Mouse (Mus musculus): Measurements from ENCODE around the gene 3110021N24Rik.
A peak's percentile ranks its signal among the peaks of the same experiment; 100 is the strongest.
"Not testable (repeated sequence)": the region's sequence is repeated elsewhere in the genome, so short reads cannot be mapped to it uniquely, and the experiment has no call there.

The 3110021N24Rik gene

GRCm38 (mm10) chr4:108719349-108719748, at the start of gene 3110021N24Rik:
3110021N24Rik (plus strand) TSS chr4:108719649.
- no peak for DNase-seq

GRCm38 (mm10) chr4:108686156-108686555, 33.3 kb upstream of the 3110021N24Rik start:
- no peak for DNase-seq

GRCm38 (mm10) chr4:108687098-108687497, 32.4 kb upstream of the 3110021N24Rik start:
- not testable (repeated sequence) for DNase-seq

- DNase-seq, result no peak
Measured at GRCm38 (mm10) chr4:108690479-108690878, 29.0 kb upstream of the 3110021N24Rik start.

DNA sequence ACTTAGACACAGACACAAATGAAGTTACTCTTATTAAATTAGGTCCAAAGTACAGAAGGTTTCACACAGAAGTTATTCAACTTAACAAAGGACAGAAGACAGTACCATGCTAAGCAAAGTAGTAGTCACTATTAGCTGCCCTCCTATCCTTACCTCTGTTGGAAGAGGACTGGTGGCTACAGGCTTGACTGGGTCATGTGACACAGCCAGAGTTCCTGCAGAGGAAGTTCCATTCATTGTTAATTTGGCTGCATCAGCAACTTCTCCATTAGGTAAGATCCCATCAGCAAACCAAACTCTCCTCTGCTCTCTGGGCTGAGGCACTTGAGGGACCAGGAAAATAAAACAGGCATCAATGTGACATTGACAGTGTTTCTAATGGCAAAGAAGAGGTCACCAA, 28.0 kb upstream of the 3110021N24Rik start:
- no peak for DNase-seq

- peak; percentile 17 for DNase-seq
Measured at GRCm38 (mm10) chr4:108696934-108697333, 22.5 kb upstream of the 3110021N24Rik start.

DNA sequence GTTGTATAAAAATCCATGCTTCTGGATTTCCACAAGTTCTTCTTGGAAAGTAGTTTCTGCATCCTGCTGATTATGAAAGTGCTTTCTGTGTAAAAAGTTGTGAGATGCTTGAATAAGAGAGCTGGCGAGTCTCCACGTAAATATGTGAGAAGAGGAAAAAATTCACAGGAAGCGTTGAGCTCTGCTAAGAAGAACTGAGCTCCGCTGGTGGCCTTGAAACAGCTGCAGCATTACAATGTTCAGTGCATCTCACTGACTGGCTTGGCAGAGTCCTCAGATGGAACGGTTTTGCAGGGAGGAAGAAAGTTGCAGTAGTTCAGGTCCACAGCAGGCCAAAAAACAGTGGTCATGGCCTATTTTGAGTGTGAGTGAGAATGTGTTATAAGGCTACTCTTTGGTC, 11.2 kb upstream of the 3110021N24Rik start:
- DNase-seq, result no peak

GRCm38 (mm10) chr4:108721245-108721784, 1.9 kb downstream of the 3110021N24Rik start:
- DNase-seq, result no peak

DNA sequence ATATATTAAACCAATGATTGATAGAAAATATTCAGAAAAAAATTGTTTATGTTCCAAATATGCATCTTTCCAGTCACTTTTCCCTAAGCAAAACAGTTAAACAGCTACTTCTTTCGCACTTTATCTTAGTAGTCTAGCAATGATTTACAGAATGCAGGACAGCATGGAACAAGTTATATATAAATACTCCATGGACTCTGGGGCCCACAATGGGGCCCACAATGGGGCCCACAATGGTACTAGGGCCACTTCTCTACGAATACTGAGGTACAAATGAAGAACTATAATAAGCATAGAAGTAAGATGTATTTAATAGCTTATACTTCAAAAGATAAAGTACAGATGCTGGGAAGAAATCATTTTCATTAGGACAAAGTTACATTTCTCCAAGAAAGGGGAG, 4.7 kb downstream of the 3110021N24Rik start:
- DNase-seq, result no peak

DNA sequence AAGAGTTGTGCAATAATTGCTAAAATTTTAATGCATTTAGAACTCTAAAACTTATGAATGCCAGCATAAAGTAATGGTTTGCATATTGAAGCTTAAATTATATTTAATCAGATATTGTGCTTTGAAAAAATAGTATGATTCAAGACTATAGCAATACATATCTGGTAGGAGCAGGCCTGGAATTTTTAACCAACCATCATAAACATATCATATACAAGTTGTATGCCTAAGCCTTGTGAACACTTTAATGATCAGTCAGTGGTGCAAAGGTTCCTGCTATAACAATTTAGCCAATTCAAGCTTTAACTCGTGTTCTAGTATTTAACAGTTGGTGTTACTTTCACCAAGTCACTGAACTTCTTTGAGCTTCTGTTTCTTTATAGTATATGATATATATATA, 11.0 kb downstream of the 3110021N24Rik start:
- DNase-seq, result no peak

- DNase-seq, result no peak
Measured at GRCm38 (mm10) chr4:108731582-108731981, 12.1 kb downstream of the 3110021N24Rik start.

GRCm38 (mm10) chr4:108746160-108746873, 26.9 kb downstream of the 3110021N24Rik start:
- DNase-seq, result no peak

DNA sequence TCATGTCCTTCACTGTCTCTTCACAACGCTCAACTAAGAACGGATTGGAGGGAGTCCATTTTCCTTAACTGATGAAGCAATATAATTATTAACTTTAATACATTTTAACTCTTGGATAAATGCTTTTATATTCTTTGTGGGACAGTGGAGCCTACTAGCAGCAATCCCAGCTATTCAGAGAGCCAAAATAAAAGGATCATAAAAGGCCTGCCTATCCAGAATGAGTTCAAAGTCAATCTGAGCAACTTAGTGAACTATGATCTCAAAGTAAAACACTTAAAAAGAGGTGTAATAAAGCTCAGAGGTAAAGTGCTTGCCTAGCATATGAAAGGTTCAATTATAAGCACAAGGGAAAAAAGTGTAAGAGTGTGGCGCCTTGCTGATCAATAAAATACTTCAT, 40.1 kb downstream of the 3110021N24Rik start:
- DNase-seq, result no peak

DNA sequence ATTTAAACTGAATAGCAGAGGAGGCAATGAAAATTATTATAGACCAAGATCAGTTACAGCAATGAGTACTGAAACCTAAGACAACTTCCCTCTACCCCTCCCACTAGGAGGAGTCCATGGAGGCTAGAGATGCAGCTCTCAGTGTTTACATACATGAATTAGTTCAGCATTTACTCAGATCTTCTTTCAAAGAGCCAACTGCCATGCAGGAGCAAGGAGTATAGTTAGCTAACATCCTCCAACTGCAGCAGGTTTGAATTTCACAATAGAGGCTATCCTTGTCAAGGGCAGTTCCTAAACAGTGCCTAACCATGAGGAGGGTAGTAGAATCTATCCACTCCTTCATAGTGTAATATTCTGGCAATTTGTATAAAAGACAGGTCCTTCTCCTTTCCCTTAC, 49.1 kb downstream of the 3110021N24Rik start:
- DNase-seq, result no peak

GRCm38 (mm10) chr4:108779763-108780056, 60.3 kb downstream of the 3110021N24Rik start:
- no peak for DNase-seq

DNA sequence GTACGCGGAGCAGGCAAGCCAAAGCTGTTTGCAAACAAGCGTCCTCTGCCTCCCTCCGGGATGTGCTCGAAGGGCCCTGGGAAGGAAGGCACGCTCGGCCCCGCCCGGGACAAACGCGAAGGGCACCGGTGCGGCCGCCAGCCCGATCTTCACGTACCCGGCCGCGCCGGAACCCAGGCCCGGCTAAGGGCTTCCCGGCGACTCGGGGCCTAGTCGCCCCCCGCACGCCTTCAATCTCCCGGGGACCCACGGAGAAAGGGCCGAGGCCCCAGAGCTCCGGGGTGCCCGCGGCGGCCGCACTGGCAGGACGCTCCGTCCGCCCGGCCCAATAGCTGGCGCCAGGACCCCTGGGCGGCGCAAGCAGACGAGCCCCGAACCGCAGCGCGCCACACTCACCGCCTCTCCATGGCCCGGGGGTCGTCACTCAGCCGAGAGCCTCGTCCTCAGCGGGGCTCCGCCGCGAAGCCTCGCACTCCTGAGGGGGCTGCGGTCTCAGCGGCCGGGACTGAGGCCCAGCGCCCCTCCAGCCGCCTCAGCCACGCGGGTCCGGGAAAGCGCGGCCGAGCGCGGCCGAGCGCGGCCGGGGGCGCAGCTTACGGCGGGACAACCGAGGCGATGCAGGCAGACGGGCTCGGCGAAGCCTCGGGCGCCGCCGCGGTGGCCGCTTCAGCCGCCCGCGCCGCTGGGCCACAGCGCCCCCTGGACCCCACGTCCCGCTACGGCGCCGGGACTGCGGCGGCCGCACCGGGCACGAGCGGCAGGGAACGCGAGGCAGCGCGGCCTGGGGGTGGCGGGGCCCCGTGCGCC, 60.8 kb downstream of the 3110021N24Rik start, which contains the start of gene Zfyve9:
Gene Zfyve9, minus strand, starts transcription at position 742 of the 807 bp plus-strand sequence.
- DNase-seq, result peak; percentile 83

DNA sequence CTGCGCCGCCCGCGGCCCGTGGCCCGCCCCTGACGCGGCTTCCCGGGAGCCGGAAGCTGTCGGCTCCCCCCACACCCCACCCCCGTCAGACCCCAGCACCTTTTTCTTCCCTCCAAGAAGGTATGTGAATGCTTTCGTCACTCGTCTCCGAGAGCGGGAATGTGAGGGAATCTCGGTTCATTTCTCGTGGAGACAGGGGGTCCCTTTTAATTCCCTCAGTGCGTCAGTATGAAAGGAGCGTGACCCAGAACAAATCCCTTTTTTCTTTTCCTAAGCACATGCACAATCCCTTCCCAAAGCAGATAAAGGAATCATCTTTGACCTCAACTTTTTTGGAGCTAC, 61.4 kb downstream of the 3110021N24Rik start:
- no peak for DNase-seq

DNA sequence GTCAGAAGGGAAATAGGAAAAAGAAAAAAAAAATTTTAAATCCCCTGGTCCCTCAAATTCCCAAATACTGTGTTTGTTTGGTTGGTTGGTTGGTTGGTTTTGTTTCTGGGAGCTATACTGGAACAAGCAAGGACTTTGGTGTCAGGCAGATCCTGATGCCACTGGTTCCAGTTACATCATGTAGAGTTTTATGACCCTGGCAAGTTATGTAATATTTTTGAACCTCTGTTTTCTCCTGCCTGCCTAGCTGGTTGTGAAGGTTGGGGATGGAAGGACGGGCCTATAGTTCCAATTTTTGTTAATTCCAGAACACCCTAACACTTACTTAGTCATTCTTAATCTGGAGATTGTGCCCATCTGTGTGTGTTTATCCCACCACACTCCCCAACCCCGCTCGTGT, 62.1 kb downstream of the 3110021N24Rik start:
- peak; percentile 43 for DNase-seq

DNA sequence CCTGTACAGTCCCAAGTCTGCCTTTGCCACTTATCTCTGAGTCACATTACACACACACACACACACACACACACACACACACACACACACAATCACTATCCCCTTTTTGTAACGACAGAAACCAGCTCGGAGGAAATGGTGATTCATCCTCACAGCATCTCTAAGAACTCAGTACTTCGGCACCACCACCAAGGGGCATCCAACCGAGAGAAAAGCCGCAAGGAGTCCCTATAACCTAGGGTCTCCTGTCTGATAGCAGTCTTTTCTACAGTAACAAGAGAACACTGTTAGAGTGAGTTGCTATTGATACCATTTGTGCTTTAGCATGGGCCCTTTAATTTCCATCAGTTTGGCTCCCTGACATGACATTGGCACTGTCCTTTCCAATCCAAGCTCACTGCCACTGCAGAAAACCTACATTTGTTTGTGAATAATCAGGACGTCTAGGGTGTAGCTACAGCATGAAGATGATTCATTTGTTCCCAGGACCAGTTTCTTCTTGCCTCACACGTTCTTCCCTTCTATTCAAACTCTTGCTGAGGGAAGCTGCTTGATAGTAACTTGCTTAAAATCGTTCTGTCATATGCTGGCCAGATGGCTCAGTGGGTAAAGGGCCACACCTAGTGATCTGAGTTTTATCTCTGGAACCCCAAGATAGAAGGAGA, 63.1 kb downstream of the 3110021N24Rik start:
- DNase-seq, result peak; percentile 36

DNA sequence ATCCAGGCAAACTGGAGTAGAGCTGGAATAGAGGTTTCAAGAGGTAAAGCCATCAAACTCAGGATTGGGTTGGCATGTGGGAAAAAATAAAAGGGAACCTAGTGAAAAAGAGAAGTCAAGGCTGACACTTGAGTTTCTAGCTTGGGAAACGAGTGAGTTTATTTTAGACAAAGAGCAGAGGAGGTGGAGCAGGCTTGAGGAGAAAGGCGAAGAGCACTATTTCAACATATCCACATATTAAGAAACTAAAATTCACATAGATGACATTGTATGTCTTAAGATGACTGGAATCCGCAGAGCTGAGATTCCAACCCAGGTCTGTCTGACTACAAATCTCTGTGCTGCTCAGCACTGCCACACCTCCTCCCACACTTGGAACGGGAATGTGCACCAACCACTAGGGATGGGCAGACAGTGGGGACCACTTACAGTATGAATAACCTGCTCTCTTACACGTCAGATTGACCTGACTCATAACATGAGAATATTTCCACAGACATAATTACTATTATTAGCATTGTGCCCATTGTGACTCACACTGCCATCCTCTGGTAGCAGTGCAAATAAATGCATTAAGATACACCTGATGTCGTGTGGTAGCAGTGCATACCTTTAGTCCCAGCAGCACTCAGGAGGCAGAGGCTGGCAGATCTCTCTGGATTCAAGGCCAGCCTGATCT, 69.9 kb downstream of the 3110021N24Rik start:
- DNase-seq, result no peak

- DNase-seq, result no peak
Measured at GRCm38 (mm10) chr4:108790507-108790906, 71.1 kb downstream of the 3110021N24Rik start.

- no peak for DNase-seq
Measured at GRCm38 (mm10) chr4:108793941-108794340, 74.5 kb downstream of the 3110021N24Rik start.

DNA sequence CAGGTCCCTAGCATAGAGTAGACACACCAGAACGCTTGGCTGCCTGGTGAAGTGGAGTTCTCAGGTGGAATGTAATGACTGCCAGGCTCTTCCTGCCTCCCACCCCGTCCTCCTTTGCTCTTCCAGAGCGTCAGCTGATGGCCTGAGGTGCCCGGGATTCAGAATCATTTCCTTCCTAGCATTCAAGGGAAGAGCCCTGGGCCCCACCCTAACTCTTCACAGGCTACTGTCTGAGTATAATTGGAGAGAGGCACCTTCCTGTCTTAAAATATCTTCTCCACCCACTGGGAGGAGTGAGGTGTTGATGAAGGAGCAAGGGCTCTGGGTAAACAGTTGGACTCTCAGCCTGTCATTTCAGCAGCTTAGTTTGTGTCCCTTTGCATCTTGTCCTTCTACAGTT, 77.3 kb downstream of the 3110021N24Rik start:
- no peak for DNase-seq

Data from cerebellum, adult 9-11 months (tissue).